Mouse (Mus musculus) MEL-GATA-1-ER (cell line): ENCODE data around the gene Cacybp.

Experiments
- DNase-seq: peaks from one replicate; pipeline ENCODE4 v3.0.0-alpha.2; 2012; ENCODE audit warnings: low read depth; ENCODE audit errors: extremely low read depth

Gene Cacybp

DNA sequence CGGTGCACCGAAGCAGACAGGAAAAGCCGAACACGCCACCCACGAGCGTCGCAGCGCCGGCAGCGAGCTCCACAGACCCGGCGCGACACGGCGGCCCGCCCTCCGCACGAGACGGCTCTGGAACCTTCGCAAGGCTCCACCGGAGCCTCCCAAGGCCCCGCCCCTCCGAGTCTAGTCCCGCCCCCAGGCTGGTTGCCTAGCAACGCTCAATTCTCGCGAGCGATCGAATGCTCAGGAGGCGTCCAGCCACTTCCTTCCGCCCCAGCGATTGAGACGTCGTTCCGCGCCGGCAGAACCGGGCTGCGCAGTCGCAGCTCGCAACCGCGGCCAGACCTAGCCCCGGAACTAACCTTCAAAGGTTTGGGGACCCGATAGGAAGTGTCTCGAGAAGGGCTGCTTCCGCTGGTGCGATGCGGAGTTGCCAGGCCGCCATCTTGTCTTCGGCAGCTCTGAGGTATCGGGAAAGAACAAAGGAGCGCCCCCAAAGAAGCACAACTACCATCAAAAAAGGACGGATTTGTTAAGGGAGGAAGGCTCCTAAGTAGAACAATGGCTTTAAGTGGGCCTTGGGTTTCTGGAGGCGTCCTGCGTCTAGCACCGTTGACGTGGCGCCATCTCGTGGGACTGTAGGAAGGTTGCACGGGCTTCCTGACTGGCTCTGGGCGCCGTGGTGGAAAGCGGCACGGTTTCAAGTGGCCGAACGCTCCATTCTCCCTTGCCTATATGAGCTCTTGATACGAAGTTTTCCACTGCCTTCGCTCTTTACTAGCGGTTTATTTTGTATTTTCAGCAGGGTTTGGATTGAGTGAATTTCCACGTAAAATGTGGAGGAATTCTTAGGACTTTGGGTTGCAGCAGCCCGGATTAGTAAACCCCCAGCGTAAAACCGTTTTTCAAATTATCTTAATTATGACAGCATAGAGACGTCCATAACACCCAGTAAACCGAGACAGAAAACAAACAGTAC is at the start of gene Cacybp:
Gene Cacybp (minus strand): TSS at position 173 of the 967 bp plus-strand sequence.
- peak; percentile 94 for DNase-seq

DNA sequence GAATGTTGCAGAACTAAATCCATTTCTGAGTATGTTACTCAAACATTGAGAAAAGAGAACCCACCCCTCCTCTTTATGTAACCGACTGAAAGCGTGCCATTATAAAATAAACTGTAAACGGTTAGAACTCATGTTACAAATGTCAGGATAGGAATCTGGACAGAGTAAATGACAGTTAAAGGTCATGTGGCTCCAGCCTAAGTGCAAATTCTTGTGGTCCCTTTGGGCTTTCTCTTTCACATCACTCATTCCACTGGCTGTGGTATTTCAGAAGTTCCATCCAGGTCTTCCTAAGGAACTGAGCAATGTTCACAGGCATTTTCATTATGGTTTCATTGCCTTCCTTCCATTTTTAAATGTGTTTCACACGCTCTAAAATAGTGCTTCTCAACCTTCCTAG is 49.7 kb upstream of the Cacybp start:
- DNase-seq = no peak

DNA sequence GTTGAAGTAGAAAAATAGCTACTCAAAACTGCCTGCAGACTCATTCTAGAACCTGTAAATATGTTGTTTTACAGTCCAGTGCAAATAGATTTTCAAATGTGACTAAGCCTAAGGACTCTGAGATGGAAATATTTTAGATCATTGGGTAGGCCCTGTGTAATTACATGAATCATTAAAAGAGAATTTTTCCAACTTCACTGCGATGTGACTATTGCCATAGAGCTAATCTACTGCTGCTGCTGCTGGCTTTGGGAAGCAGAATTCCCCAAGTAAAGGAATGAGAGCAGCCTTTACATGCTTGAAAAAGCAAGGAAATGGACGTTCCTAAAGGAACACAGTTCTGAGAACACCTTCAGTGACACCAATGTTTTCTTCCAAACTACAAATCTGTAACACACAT is 49.2 kb upstream of the Cacybp start:
- DNase-seq = no peak

DNA sequence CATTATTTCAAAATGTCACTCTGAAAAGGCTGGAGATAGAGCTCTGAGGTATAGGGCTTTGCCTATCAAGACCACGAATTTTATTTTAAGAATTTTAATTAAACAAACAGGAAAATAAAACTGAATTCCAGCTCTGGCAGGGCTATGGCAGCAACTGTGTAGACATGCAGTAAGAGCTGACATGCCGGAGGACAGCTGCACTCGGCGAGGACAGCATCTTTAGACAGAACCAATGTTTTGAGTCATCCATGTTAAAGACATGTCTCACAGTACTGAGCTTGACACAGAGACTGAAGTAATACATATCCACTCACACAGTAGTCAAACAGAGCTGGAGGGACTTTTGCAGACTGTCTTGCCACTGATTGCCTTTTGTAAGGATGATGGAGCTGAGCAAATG is 47.9 kb upstream of the Cacybp start:
- no peak for DNase-seq

DNA sequence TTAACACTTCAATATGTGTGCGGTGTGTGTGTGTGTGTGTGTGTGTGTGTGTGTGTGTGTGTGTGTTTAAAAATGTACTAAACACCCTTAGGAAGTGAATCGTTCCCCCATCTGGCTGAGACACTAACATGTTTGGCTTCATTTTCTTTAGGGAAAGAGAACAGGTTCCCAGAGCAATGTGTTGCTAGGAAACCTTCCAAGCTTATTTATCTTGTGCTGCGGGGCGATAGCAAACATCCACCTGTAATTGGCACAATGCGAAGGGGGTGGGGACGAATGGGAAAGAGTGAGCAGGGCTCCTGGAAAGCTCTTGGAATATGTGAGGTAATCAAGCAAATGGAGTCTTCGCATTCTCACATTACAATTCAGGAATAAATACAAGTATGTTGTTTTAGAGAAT is 47.2 kb upstream of the Cacybp start:
- no peak for DNase-seq

DNA sequence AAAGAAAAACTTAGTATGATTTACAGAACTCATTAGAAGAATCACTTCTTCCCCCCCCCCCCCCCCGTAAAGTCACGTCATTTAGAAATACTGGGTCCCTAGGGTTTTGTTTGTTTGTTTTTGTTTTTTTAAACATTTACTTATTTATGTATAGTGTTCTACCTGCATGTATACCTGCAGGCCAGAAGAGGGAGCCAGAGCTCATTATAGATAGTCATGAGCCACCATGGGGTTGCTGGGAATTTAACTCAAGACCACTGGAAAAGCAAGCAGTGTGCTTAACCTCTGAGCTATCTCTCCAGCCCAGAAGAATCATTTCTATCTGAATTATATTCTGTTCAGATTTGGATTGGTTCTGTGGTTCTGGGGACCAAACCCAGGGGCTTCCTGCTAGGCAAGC is 40.4 kb upstream of the Cacybp start:
- DNase-seq = no peak

DNA sequence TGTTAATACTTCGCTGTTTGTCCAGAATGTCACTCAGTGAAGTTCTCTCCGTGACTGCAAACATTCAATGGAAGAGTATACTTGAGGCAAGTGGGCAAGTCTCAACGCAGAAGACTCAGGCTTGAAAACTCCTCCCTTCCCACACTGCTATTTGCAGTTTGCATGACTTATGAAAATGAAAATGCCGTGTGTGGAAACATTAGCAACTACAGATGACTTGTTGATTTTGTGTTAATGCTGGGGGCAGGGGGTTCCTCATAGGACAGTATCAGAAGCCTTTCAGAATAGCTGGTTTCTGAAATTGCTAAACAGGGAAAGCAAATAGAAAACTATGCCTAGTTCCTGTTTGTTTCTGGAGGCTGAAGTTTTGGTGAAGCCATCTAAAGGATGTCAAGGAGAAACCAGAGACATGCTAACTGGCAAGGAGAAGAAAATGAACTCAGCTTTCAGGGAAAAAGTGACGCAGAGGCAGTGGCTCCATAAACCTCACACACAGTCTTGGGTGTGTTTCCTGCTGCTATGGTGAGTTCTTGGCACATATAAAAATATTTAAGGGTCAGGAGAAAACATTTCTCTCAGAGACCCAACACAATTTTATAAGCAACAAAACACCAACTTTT is 38.8 kb upstream of the Cacybp start:
- no peak for DNase-seq

DNA sequence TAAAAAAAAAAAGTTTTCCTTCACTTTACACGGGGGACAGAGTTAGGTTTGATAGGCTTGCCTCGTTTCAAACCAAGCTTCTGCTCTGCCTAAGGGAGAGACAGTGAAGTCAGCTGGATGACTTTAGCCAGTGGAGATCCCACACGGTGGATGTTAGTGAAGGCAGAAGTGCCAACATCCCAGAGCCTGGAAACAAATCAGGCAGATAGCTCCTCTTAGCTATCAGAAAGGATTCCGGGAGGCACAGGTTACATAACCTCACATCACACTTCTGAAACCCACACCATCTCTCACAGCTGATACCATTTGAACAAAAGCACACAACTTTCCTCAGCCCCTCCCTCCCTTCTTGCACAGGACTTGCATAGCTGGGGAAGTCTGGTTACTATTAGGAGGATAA is 38.1 kb upstream of the Cacybp start:
- no peak for DNase-seq

DNA sequence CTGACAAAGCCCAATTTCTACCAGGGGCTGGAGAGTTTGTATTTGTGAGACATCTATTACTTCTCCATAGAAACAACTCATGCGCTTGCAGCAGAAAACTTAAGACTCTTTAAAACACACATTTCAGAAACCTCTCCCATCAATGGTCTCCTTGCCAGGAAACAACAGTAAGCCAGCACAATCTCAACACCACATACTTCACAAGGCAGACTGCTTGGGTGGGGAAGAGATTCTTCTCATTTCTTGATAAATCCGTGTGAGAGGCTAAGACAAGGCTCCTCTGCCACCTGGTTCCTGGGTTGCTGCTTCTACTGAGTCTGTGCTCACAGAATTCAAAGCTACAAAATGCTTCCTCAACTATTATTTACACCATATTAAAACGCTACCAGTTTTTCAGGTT is 37.1 kb upstream of the Cacybp start:
- DNase-seq = no peak

DNA sequence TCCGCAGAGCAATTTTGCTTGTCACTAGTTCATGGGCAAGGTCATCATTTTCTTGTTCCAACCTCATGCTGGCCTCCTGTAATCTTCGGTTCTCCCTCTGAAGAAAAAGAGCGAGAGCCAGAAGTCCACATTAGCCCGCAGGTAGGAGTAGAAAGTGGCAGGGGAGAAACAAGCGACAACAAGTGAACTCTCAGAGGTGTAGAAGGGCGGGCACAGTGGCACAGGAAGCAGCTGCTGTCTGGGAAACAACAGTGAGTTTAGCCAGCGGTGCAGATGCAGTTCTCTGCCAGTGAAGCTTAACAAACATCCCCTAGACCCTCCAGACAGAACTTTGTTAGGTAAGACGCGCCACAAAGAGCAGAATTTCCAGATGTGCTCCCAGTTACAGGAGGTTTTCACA is 34.8 kb upstream of the Cacybp start:
- DNase-seq = no peak

DNA sequence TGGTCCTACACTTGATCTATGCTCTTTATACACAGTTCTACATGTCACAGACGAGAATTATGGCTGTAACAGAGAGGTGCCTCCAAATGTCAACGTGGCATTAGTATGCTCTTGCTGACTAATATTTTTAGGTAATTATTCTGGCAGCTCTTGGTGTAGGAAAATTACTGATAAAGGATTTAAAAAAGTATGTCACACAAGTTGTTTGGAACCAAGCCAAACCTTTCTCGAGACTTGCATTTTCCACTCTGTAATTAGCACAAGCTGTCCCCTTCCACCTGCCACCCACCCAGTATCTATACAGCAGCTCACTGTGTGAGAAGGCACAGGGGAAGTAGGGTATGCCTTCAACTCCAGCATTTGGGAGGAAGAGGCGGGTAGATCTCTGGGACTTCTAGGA is 34.2 kb upstream of the Cacybp start:
- no peak for DNase-seq

DNA sequence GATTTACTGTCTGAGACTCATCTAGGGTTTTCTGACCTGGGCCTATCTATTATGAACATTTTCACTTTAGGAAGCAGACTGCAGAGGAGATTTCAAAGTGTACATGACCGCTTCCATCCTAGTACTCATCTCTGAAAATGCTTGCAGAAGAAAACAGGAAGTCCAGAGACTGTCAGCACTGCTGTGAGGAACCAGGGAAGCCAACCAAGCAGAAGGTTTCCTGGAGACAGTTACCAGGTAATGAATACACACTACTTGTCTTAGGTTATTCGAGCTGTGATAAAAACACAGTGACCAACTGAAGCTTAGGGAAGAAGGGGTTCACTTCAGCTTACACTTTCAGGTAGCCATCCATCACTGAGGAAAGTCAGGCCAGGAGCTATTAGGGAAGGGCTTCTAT is 33.3 kb upstream of the Cacybp start:
- DNase-seq = peak; percentile 59

DNA sequence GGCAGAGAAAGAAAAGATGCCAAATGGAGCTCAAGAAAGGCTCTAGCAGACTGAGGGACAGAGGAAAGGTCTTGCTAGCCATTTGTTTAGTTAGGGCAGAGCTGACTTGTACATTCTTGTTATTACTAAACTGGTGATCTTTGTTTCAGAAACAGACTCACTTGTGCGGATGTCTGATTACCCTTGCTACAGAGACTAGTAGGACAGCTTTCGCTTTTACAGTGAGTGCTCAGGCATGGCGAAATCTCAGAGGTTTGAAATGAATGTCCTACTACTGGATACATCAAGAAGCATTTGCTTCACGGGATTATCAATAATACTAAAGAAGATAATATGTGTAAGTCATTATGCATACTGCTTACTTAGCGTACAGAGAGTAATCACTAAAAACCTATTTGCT is 32.0 kb upstream of the Cacybp start:
- no peak for DNase-seq

DNA sequence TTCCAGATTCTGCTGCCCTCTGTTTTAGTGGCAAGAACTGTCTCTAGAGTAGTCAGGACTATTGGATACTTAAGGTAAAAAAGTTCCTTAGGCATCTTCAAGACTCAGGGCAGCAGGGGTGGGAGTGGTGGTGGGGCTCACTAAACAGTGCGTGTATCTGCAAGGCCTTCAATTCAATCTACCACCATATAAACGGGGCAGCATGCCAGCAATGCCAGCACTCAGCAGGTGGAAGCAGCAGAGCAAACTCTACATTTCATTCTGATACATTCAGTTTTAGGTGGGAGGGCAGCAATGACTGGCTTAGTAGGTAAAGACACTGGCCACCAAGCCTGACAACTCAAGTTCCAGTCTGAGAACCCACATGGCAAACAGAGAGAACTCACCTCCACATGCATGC is 27.4 kb upstream of the Cacybp start:
- DNase-seq = no peak

DNA sequence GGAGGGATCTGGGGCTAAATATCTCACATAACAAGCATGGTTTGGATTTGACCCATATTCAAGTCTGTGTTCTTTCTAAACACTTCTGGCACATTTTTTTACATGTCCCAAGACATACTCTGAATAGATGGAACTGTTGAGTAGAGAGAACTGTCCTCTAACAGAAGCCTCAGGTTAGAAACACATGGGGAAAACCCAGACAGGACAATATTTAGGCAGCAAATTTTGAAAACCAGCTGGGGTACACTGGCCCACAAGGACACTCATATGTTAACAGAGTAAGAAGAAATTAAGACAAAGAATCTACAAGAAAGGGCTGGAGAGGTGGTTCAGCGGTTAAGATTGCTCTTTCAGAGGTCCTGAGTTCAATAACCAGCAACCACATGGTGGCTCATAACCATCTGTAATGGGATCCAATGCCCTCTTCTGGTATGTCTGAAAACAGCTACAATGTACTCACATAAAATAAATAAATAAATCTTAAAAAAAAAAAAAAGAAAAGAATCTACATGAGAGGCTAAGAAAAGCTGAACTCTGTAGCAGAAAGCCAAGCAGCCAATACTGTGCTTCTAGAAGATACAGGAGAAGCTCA is 26.3 kb upstream of the Cacybp start:
- DNase-seq = no peak

DNA sequence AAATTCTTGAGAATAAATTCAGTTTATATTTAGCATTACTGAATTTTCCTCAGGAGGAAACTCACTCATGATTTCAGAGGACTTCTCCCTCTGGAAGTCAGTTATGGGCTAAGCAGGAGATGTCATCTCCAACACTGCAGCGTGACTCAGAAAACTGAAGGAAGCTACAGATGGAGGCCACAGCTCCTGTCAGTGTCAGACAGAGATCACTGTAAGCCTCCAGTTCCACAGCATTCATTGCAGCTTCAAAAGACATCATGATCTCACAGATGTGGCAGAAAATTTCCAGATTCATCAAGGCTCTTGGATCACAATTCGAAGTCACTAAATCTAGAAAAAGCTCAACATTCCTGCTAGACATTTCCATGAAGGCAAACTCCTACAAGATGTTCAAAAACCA is 25.3 kb upstream of the Cacybp start:
- no peak for DNase-seq

DNA sequence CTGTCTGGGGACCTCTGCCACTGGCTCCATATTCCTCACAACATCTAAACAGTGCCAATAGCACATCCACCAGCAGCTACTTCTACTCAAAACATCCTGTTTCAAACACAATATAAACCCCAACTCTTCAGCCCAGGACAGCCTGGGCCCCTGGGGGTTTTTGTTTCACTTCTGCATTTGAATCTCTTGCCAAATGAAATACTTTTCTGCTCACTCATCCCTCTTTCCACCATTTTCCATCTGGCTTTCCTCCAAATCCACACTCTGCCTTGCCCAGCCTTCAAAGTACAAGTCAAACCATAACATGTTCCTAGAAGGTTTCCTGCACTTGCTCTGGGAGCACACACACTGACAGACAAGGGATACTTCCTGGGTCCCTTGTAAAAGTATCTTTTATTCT is 21.2 kb upstream of the Cacybp start:
- no peak for DNase-seq

DNA sequence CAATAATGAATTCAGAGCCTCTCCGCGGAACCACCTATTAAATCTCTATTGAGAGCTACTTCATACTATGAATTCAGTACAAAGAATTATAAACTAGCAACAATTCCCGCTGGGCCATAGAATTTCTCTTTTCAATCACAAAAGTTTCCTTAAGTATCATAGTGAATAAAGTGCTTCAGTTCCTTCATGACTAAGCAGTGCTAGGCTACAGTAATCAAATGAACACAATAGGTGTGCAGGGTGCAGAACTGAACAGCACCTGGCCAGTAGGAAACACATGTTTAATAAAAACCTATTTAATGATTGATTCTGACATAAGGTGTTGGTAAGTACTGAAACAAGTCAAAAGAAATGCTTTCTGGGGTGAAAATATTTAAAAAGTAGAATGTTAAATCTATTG is 19.4 kb upstream of the Cacybp start:
- no peak for DNase-seq

DNA sequence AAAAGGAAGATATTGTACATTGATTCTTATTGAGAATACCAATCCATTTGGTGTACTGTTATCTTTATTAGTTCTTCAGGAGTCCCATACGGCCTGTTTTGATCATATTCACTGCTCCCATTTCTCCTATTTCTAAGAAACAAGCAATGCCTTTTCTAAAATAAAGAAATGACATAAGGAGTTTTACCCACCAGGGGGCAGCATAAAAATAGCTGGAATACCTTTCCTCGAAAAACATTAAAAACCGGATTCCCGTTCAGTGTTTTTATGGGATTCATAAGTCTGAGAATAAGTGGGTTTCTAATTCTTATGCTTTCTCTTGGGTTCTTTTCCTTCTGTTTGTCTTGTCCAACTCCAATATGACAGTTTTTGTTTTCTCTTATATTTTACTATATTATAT is 18.3 kb upstream of the Cacybp start:
- no peak for DNase-seq

DNA sequence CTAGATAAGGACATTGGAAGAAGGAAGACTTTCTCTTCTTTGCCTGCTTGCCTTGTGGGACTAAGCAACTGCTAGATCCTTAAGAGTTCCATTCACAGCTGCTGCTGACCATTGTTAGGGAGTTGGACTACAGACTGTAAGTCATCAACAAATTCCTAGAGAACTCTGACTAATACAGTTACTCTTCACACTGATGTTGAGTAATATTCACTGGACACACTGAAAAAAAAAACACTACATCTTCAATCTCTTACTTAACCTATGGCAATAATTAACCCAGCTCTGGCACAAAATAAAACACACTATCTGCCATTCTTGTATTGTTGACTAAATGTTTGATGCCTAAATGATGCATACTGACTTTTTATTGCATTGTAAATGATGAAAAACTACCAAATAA is 15.2 kb upstream of the Cacybp start:
- no peak for DNase-seq

DNA sequence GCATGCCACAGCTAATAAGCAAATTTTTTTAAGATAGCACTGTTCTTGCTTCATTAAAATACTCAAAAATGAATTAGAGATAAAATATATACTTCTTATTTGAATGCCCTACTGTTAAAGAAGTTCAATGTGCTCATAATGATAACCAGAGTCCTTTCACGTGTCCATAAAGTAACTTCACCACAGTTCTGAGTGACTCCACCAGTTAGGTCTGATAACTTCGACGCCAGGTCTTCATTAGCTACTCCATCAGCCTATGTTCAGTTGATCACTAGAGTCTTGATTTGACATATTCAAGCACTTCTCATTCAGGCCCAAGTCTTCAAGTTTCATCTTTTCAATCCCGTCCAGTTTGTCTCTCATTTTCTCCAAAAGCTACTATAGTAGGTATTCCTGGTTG is 14.5 kb upstream of the Cacybp start:
- no peak for DNase-seq

DNA sequence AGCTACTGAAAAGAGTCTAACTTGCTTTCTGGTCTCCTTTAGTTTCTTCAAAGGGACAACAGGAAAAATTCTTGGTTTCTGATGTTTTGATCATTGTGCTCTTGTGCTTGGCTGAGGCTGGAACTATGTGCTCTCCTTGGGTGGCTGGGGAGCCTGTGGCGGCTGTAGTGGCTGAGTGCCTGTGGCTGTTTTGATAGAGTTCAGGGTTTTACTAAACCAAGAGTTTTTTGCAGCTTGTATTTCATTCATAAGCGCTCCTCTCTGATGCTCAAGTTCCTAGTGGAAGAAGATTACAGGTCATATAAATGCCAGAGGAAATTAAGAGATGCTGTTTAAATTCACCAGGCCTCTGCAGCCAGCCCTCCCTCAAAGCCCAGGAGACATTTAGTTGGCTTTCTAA is 11.4 kb upstream of the Cacybp start:
- DNase-seq = no peak

DNA sequence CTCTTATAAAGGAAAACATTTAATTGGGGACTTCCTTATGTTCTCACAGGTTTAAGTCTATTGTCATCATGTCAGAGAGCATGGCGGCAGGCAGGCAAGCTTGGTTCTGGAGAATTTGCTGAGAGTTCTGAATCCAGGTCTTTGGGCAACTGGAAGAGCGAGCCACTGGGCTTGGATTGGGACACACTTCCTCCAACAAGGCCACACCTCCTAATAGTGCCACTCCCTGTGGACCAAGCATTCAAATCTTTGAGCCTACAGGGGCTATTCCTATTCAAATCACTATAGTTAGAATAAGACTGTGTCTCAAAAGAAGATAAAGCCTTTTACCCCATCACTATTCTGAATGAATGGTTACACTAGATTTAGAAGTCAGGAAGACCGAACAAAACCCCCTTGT is 5.2 kb upstream of the Cacybp start:
- no peak for DNase-seq
